Mouse (Mus musculus) retina, embryonic 14.5 days (tissue): ENCODE measurements around the gene Gm13272.
A peak's percentile ranks its signal among the peaks of the same experiment; 100 is the strongest.
"Not testable (repeated sequence)": the region's sequence is repeated elsewhere in the genome, so short reads cannot be mapped to it uniquely, and the experiment has no call there.

ENCODE experiments used
- DNase-seq: peaks from one replicate; pipeline ENCODE4 v3.0.0-alpha.2; 2015; ENCODE audit warnings: low spot score

The Gm13272 gene

DNA sequence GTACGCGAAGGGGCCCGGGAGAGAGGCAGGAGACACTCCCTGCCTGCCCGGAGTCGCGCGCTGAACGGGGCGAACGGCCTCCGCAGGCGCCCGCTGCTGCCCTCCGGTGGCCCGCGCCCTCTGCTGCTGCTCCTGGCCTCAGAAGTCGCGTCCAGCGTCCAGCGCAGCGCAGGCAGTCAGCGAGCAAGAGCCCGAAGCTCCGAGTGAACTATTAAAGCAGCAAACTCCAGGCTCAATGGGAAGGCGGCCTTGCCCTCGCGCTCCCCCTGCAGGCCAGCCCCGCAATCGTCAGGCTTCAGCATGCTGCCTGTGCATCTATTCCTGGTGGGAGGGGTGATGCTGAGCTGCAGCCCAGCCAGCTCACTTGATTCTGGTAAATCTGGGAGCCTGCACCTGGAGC, at the start of gene Gm13272:
Gm13272 (plus strand) TSS at position 301 of the 400 bp plus-strand sequence.
- DNase-seq = not testable (repeated sequence)

DNA sequence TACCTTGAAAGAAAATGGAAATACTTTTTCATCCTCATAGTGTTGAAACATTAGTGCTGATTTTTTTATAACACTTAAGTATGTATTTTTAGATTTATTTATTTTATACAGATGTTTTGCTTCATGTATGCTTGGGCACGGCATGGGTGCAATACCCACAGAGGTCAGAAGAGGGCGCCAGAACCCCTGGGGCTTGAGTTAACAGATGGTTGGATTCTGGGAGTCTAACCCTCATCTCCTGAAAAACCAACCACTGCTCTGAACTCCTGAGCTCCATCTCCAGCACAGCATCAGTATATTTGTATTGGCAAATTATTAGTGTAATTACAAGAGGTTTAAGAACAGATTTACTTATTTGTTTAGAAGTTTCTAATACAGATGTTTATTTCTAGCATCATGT, 41.2 kb upstream of the Gm13272 start:
- peak; percentile 77 for DNase-seq

DNA sequence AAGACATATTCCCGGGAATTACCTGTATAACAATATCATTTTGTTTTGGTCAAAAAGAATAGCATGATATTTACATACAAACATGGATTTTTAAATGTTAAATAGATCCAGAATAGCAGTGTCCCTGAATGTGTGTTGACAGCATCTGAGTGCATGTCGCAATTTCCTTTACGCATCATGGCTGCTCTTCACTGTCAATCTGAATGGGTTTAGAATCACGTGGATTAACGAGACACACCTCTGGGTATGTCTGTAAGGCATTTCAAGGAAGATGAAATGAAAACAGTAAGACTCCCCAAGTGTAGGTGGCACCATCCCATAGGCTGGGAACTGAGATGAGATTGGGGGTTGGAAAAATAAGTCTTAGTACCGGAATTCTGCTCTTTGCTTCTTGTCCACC, 40.6 kb upstream of the Gm13272 start:
- DNase-seq = no peak

DNA sequence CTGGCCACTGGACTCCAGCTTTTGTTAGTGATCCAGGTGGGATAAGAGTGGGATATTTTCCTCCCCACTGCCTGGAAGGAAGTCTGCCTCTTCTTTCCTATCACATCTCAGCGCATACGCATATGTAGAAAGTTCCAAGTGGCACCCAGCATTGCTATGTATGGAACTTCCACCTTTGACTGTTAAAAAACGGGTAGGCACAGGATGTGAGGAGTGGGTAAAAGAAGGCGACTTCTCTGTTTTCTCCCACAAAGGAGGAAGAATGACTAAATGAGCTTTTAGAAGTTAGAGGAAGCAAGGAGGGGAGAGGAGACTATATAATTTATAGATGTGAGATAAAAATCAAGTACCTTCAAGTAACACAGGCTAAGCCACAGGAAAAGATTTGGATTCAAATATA, 38.2 kb upstream of the Gm13272 start:
- DNase-seq = no peak

DNA sequence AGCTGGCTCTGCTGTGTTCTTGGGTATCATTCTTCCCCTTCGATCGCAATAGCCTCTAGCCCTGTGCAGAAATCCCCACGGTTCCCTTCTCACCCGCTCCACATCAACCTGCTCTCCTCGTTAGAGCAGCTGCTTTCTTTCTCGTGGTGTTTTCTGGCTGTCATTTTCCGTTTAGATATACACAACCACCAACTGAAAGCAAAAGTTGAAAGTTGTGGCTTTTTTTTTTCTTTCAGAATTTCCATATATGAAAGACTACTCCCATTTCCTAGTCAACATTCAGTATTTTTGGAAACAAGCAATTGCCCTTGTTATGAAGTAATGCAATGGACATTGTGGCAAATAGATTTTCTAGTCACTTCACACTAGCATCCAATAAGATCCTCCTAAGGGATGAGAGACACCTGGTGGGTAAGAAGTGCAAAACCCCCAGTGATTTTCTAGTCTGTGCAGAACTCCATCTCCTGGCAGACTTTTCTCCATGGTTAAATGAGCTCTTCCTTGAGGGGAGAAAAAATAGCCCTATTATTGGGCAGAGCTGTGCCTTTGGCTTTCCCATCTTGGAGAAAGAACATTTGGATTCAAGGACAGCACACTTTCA, 36.8 kb upstream of the Gm13272 start:
- no peak for DNase-seq

DNA sequence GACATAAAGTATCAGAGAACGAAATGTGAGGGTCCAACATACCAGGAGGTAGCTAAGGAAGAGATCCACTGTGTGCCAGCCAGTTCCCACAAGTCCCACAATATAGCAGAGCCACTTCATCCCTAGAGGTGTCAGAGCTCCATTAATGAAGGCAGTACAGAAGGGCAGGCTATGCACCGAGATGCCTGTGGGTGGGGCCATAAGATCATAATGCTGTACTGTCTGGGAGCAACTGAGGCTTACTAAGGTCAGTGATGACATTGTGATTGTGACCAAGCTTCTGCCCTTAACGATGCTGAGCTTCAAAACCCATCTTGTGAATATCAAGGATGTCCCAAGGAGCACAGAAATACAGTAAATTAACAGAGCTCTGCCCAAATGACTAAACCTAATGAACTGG, 35.4 kb upstream of the Gm13272 start:
- DNase-seq = no peak

DNA sequence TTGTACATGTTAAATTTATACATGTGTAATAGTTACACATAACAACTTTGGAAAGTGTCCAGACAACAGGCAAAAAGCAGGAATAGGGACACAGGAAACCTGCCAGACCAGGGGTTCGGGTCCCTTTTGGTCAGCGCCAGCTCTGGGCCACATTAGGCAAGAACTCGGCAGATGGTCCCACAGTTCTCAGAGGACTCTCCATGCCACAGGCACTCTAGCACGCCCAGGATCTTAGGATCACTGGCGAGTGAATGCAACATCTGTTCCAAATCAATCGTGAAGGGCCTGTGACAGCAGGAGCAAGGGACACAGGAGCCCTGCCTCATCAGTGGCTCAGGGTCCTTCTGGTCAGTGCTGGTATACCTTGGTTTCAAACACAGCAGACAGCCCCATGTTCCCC, 29.7 kb upstream of the Gm13272 start:
- no peak for DNase-seq

DNA sequence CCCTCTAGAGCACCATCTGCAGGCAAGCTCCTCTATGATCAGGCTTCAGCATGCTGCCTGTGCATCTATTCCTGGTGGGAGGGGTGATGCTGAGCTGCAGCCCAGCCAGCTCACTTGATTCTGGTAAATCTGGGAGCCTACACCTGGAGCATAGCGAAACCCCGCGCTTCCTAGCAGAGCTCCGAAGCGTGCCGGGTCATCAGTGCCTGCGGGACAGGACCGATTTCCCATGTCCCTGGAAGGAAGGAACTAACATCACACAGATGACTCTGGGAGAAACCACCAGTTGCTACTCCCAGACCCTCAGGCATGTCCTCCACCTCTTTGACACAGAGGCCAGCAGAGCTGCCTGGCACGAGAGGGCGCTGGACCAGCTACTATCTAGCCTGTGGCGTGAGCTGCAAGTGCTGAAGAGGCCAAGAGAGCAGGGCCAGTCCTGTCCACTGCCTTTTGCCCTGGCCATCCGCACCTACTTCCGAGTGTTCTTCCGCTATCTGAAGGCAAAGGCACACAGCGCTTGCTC, 24.8 kb upstream of the Gm13272 start, which contains the start of gene Gm13271:
Gm13271 (plus strand) TSS at position 51 of the 523 bp plus-strand sequence.
- not testable (repeated sequence) for DNase-seq

DNA sequence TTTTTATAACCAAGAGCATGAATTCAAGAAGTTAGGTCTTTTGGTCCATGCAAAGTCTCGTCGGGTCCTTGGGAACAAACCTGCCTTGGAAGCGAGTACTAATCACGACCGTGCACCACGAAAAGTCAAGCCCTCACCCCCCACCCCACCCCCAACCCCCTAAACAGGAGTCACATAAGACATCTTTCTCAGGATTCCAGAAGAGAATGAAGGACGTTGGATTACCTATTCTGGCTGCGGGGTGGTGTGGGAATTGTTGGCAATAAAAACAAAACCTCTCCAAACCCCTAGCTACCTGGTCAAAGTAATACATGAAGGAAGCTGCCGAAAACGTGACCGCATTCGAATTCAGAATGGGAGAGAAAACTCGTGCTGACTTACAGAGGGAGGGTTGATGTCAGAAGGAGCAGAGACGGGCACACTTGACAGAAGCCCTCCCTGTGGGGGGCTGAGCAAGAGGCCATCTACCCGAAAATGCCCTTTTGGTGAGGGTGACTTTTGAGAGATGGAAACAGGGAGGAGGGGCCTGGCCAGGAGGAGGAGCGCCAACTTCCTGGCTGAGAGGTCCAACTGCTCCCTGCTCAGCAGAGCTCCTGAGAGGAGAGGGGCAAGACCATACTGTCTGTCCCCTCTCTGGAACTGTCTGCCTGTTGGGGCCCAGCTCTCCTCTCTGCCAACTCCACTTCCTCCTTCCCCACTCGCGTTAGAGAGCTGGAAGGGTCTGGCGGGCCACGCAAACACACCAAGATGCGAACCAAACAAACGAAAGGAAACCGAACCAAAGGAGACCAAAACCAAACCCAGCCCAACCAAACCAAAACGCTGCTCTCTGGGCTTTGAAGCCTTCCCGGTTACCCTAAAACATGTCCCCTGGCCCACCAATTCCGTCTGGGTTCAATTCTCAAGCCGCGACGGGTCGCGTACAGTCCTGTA, 22.8 kb upstream of the Gm13272 start:
- not testable (repeated sequence) for DNase-seq

DNA sequence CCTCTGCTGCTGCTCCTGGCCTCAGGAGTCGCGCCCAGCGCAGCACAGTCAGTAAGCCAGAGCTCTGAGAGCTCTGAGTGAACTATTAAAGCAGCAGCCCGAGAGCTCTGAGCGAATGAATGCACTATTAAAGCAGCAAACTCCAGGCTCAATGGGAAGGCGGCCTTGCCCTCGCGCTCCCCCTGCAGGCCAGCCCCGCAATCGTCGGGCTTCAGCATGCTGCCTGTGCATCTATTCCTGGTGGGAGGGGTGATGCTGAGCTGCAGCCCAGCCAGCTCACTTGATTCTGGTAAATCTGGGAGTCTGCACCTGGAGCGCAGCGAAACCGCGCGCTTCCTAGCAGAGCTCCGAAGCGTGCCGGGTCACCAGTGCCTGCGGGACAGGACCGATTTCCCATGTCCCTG, 22.0 kb upstream of the Gm13272 start:
- DNase-seq = not testable (repeated sequence)

DNA sequence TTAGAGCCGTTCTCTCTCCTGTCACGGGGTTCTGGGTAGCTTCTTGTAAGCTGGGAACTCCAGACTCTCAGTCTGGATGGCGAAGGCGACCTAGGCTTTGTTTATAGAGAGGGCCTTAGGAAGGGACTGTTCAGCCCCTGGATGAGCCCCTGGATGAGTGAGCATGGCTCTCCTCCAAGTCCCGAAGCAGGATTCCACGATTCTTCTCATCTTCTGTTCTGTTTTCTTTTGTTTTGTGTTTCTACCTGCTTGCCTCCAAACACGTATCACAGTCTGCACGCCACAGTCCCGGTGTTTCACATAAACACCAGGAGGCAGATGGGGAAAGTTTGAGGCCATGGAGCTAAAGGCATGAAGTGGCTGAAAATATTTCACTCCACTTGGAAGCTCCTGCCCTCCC, 20.9 kb upstream of the Gm13272 start:
- DNase-seq = not testable (repeated sequence)

DNA sequence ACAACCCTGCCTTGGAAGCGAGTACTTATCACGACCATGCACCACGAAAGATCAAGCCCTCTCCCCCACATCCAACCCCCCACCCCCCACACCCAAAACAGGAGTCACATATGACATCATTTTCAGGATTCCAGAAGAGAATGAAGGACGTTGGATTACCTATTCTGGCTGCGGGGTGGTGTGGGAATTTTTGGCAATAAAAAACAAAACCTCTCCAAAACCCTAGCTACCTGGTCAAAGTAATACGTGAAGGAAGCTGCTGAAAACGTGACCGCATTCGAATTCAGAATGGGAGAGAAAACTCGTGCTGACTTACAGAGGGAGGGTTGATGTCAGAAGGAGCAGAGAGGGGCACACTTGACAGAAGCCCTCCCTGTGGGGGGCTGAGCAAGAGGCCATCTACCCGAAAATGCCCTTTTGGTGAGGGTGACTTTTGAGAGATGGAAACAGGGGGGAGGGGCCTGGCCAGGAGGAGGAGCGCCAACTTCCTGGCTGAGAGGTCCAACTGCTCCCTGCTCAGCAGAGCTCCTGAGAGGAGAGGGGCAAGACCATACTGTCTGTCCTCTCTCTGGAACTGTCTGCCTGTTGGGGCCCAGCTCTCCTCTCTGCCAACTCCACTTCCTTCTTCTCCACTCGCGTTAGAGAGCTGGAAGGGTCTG, 19.9 kb upstream of the Gm13272 start, which contains the start of gene Gm13283:
Gm13283 (plus strand) TSS at position 510 of the 659 bp plus-strand sequence.
- not testable (repeated sequence) for DNase-seq

DNA sequence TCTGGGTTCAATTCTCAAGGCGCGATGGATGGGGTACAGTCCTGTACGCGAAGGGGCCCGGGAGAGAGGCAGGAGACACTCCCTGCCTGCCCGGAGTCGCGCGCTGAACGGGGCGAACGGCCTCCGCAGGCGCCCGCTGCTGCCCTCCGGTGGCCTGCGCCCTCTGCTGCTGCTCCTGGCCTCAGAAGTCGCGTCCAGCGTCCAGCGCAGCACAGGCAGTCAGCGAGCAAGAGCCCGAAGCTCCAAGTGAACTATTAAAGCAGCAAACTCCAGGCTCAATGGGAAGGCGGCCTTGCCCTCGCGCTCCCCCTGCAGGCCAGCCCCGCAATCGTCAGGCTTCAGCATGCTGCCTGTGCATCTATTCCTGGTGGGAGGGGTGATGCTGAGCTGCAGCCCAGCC, 19.2 kb upstream of the Gm13272 start:
- DNase-seq = not testable (repeated sequence)

DNA sequence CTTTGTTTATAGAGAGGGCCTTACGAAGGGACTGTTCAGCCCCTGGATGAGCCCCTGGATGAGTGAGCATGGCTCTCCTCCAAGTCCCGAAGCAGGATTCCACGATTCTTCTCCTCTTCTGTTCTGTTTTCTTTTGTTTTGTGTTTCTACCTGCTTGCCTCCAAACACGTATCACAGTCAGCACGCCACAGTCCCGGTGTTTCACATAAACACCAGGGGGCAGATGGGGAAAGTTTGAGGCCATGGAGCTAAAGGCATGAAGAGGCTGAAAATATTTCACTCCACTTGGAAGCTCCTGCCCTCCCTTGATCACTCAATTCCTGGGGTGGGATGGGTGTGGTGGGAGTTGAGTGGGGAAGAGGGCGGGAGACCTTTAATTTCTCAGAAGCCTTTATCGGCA, 17.9 kb upstream of the Gm13272 start:
- DNase-seq = not testable (repeated sequence)

DNA sequence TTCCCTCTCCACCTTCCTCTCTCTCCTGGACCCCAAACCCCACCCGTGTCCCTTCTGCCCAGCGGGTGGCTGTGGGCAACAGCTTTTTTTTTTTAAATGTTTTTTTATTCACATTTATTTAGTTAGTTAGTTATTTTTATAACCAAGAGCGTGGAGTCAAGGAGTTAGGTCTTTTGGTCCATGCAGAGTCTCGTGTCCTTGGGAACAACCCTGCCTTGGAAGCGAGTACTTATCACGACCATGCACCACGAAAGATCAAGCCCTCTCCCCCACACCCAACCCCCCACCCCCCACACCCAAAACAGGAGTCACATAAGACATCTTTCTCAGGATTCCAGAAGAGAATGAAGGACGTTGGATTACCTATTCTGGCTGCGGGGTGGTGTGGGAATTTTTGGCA, 17.3 kb upstream of the Gm13272 start:
- DNase-seq = not testable (repeated sequence)

DNA sequence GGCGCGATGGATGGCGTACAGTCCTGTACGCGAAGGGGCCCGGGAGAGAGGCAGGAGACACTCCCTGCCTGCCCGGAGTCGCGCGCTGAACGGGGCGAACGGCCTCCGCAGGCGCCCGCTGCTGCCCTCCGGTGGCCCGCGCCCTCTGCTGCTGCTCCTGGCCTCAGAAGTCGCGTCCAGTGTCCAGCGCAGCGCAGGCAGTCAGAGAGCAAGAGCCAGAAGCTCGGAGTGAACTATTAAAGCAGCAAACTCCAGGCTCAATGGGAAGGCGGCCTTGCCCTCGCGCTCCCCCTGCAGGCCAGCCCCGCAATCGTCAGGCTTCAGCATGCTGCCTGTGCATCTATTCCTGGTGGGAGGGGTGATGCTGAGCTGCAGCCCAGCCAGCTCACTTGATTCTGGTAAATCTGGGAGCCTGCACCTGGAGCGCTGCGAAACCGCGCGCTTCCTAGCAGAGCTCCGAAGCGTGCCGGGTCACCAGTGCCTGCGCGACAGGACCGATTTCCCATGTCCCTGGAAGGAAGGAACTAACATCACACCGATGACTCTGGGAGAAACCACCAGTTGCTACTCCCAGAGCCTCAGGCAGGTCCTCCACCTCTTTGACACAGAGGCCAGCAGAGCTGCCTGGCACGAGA, 16.1 kb upstream of the Gm13272 start:
- peak; percentile 29 for DNase-seq

DNA sequence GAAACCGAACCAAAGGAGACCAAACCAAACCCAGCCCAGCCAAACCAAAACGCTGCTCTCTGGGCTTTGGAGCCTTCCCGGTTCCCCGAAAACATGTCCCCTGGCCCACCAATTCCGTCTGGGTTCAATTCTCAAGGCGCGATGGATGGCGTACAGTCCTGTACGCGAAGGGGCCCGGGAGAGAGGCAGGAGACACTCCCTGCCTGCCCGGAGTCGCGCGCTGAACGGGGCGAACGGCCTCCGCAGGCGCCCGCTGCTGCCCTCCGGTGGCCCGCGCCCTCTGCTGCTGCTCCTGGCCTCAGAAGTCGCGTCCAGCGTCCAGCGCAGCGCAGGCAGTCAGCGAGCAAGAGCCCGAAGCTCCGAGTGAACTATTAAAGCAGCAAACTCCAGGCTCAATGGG, 6.1 kb upstream of the Gm13272 start, which contains the start of gene Gm13290:
Gm13290 (plus strand) TSS at position 301 of the 400 bp plus-strand sequence.
- DNase-seq = not testable (repeated sequence)

DNA sequence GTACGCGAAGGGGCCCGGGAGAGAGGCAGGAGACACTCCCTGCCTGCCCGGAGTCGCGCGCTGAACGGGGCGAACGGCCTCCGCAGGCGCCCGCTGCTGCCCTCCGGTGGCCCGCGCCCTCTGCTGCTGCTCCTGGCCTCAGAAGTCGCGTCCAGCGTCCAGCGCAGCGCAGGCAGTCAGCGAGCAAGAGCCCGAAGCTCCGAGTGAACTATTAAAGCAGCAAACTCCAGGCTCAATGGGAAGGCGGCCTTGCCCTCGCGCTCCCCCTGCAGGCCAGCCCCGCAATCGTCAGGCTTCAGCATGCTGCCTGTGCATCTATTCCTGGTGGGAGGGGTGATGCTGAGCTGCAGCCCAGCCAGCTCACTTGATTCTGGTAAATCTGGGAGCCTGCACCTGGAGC, 3.0 kb upstream of the Gm13272 start, which contains the start of gene Gm13289:
Gm13289 (plus strand) TSS at position 301 of the 400 bp plus-strand sequence.
- not testable (repeated sequence) for DNase-seq

DNA sequence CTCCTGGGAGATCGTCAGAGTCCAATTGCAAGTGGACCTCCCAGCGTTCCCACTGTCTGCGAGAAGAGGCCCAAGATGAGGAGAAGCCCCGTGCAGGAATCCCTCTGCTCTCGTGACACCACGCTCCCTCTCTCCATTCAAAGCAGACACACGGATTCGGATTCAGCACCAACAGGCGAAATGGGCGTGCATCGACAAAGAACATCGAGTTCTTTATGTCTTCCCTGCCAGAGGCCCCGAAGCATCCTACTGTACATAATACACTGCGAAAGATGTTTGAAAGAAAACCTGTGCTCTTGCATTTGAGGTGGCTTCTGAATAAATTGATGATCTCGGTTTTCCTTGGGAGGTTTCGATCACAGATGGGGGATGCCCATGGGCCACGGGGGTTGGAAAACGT, 670 bp downstream of the Gm13272 start:
- DNase-seq = not testable (repeated sequence)

DNA sequence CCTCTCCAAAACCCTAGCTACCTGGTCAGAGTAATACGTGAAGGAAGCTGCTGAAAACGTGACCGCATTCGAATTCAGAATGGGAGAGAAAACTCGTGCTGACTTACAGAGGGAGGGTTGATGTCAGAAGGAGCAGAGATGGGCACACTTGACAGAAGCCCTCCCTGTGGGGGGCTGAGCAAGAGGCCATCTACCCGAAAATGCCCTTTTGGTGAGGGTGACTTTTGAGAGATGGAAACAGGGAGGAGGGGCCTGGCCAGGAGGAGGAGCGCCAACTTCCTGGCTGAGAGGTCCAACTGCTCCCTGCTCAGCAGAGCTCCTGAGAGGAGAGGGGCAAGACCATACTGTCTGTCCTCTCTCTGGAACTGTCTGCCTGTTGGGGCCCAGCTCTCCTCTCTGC, 2.2 kb downstream of the Gm13272 start, which contains the start of gene Ifnz:
Ifnz (plus strand) TSS at position 301 of the 400 bp plus-strand sequence.
- DNase-seq = not testable (repeated sequence)

DNA sequence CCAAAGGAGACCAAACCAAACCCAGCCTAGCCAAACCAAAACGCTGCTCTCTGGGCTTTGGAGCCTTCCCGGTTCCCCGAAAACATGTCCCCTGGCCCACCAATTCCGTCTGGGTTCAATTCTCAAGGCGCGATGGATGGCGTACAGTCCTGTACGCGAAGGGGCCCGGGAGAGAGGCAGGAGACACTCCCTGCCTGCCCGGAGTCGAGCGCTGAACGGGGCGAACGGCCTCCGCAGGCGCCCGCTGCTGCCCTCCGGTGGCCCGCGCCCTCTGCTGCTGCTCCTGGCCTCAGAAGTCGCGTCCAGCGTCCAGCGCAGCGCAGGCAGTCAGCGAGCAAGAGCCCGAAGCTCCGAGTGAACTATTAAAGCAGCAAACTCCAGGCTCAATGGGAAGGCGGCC, 2.7 kb downstream of the Gm13272 start:
- DNase-seq = not testable (repeated sequence)
